Mouse (Mus musculus): ENCODE results near the gene Hist1h3g. TPM values are rescaled to one million over a fixed set of nuclear protein-coding genes. Genes with fewer than 3 reads are reported as not detected.
"Not testable (repeated sequence)": the region's sequence is repeated elsewhere in the genome, so short reads cannot be mapped to it uniquely, and the experiment has no call there.

Gene Hist1h3g
- polyA plus RNA-seq, 1 experiment from 2014 or later = 5.3 TPM

DNA sequence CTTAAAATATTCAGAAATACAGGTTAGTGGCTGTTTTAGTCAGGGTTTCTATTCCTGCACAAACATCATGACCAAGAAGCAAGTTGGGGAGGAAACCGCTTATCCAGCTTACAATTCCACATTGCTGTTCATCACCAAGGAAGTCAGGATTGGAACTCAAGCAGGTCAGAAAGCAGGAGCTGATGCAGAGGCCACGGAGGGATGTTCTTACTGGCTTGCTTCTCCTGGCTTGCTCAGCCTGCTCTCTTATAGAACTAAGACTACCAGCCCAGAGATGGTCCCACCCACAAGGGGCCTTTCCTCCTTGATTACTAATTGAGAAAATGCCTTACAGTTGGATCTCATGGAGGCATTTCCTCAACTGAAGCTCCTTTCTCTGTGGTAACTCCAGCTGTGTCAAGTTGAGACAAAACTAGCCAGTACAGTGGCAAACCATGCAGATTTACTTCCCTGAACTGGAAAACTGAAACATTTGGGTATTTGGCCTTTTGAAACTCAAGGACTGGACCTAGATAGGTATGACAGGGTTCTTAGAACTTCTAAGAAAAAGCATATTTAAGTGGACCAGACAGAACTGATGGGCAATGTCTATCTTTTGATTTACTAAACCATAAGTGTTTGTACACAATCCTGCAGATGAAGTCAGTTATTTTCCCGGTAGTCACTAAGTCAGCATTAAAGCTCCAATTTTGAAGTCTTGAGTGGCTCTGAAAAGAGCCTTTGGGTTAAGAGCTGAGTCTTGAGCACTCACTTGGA is 7.2 kb downstream of the Hist1h3g start:
- peak overlapping the region; percentile 82 for H3K27ac ChIP-seq
- not testable (repeated sequence) for H3K9me3 ChIP-seq; H3K36me3 ChIP-seq; H3K4me1 ChIP-seq (replicated peaks); H3K27me3 ChIP-seq; ATAC-seq
- peak overlapping the region; percentile 65 for H3K9ac ChIP-seq (replicated peaks)
- 2% methylated on average over 3 of the region's 3 CpGs for WGBS
- peak overlapping the region; percentile 49 for H3K4me3 ChIP-seq (replicated peaks)
- peak overlapping the region; percentile 72 for H3K4me2 ChIP-seq (replicated peaks)

DNA sequence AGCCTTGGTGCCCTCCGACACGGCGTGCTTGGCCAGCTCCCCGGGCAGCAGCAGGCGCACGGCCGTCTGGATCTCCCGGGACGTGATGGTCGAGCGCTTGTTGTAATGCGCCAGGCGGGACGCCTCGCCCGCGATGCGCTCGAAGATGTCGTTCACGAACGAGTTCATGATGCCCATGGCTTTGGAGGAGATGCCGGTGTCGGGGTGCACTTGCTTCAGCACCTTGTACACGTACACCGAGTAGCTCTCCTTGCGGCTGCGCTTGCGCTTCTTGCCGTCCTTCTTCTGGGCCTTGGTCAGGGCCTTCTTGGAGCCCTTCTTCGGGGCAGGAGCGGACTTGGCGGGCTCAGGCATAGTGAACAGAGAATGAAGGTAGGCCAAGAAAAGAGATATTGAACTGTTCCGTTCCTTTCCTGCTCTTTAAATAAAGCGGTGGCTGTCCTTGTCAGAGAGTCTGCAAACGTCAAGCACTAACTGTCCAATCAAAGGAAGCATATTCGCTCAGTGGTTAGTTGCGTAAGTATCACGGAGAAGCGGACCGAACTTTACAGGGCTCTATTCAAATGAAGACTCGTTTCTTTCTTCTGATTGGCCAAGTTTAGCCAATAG is 7.9 kb downstream of the Hist1h3g start, which contains the start of gene Hist1h2bh:
Hist1h2bh (minus strand) TSS at position 394 of the 609 bp plus-strand sequence.
- H3K4me1 ChIP-seq (replicated peaks); H3K9me3 ChIP-seq; H3K27me3 ChIP-seq; H3K36me3 ChIP-seq: not testable (repeated sequence)
- ATAC-seq = peak; percentile 91
- WGBS = under 1% methylated on average over 37 of the region's 42 CpGs
- peak within 1 kb of the TSS; percentile 72 for H3K4me2 ChIP-seq (replicated peaks)
- H3K9ac ChIP-seq (replicated peaks) = peak within 1 kb of the TSS; percentile 65
- H3K4me3 ChIP-seq (replicated peaks) = peak within 1 kb of the TSS; percentile 50
- peak within 1 kb of the TSS; percentile 83 for H3K27ac ChIP-seq

DNA sequence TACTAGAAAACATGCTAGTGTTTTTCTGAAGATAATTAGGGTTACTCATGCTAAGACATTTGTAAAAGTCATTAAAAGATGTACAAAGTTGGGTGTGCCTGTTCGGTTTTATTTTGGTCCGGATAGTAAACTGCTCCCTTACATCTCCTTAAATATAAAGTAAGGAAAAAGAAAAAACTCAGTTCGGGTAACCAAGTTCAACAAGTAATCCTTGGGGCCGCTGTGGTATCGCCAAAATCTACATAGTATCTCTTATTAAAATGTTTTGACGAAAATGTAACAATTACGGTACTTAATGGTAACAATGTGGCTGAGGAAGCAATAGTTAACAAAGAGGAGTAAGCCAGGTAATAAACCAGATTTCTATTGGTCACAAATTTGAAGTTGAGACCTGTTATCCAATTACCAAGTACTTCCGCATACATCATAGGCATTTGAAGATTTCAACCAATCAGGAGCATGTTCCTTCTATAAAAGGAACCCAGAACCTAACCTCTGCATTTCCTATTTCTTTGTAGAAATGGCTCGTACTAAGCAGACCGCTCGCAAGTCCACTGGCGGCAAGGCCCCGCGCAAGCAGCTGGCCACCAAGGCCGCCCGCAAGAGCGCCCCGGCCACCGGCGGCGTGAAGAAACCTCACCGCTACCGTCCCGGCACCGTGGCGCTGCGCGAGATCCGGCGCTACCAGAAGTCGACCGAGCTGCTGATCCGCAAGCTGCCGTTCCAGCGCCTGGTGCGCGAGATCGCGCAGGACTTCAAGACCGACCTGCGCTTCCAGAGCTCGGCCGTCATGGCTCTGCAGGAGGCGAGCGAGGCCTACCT is 9.0 kb downstream of the Hist1h3g start, which contains the start of gene Hist1h3f:
Hist1h3f (plus strand) TSS at position 88 of the 822 bp plus-strand sequence.
- H3K4me3 ChIP-seq (replicated peaks) = peak within 1 kb of the TSS; percentile 50
- H3K4me2 ChIP-seq (replicated peaks) = peak within 1 kb of the TSS; percentile 72
- peak within 1 kb of the TSS; percentile 93 for H3K27ac ChIP-seq
- ATAC-seq = peak; percentile 96
- H3K36me3 ChIP-seq = no peaks in the 10 kb centered on the region
- under 1% methylated on average over 30 of the region's 45 CpGs for WGBS
- H3K9me3 ChIP-seq = no peaks in the 10 kb centered on the region
- peak within 1 kb of the TSS; percentile 76 for H3K9ac ChIP-seq (replicated peaks)
- H3K27me3 ChIP-seq = no peaks in the 10 kb centered on the region
- H3K4me1 ChIP-seq (replicated peaks) = peaks cover 8% of the 10 kb centered on the region

DNA sequence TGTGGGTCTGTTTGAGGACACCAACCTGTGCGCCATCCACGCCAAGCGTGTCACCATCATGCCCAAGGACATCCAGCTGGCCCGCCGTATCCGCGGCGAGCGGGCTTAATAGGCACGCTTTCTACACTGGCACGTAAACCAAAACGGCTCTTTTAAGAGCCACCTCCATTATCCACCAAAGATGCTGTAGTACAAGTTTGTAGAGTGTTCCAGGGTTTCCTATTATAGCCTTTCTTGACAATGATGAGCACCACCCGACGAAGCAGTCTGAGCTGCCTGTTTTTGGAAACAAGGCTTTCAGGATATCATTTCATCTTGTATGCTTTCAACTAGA is 9.5 kb downstream of the Hist1h3g start:
- H3K9me3 ChIP-seq; H3K27me3 ChIP-seq; ATAC-seq; H3K36me3 ChIP-seq; H3K4me1 ChIP-seq (replicated peaks): not testable (repeated sequence)
- Histone ChIP-seq H3K27ac (peak overlapping the region; percentile 93), H3K4me3 (replicated peaks) (peak overlapping the region; percentile 50), H3K4me2 (replicated peaks) (peak overlapping the region; percentile 51), H3K9ac (replicated peaks) (peak overlapping the region; percentile 76; the same call in 1 of the 2 replicates)
- WGBS = 0% methylated on average over 14 of the region's 14 CpGs

DNA sequence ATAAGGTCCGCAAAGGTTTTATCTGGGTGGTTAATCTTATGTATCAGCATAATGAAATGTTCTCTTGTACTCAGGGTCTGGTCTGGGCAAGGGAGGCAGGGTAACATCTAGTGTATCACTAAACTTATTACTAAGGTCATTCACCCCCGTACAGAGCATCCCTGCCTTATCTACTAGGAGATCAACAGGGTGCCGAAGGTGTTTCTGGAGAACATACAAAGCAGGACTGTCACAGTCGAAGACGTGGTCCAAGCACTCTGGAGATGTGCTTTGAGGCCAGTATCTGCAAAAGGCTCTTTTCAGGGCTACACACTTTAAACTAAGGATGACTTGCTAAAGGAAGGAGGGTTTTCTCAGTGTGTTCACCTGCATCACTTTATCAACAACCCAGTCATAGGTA is 11.5 kb downstream of the Hist1h3g start:
- WGBS = 82% methylated on average over 5 of the region's 5 CpGs
- H3K9me3 ChIP-seq = no peaks in the 10 kb centered on the region
- H3K27me3 ChIP-seq = no peaks in the 10 kb centered on the region
- no peak overlapping the region for H3K4me3 ChIP-seq (replicated peaks)
- no peaks in the 10 kb centered on the region for H3K36me3 ChIP-seq
- peaks cover 16% of the 10 kb centered on the region for H3K4me1 ChIP-seq (replicated peaks)
- H3K27ac ChIP-seq = no peak overlapping the region
- H3K4me2 ChIP-seq (replicated peaks) = no peak overlapping the region
- no peak for ATAC-seq
- H3K9ac ChIP-seq (replicated peaks) = no peak overlapping the region

DNA sequence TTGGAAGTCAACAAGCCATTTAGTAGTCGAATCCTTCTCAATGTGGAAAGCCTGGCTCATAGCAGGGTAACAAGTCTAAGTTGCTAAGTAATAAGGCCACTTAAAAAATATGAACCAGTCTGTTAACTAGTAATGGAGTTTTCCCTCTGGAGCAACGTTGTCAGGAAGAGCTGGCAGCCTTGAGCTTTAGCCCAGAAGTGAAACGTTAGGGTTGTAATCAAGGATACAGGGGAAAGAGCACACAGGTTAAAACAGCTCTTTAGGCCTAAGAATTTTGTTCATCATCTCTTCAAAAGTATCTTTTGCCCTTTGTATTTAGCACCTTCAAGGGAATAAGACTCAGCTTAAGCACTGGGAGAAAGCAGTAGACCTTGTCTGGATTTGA is 15.5 kb downstream of the Hist1h3g start:
- Histone ChIP-seq H3K9ac (replicated peaks) (peak overlapping the region; percentile 59), H3K4me2 (replicated peaks) (peak overlapping the region; percentile 65), H3K4me1 (replicated peaks) (peaks cover 30% of the 10 kb centered on the region), H3K9me3 (no peaks in the 10 kb centered on the region), H3K36me3 (no peaks in the 10 kb centered on the region), H3K4me3 (replicated peaks) (peak overlapping the region; percentile 47), H3K27me3 (no peaks in the 10 kb centered on the region), H3K27ac (peak overlapping the region; percentile 90)
- WGBS = 5% methylated on average over 3 of the region's 3 CpGs
- ATAC-seq = no peak

DNA sequence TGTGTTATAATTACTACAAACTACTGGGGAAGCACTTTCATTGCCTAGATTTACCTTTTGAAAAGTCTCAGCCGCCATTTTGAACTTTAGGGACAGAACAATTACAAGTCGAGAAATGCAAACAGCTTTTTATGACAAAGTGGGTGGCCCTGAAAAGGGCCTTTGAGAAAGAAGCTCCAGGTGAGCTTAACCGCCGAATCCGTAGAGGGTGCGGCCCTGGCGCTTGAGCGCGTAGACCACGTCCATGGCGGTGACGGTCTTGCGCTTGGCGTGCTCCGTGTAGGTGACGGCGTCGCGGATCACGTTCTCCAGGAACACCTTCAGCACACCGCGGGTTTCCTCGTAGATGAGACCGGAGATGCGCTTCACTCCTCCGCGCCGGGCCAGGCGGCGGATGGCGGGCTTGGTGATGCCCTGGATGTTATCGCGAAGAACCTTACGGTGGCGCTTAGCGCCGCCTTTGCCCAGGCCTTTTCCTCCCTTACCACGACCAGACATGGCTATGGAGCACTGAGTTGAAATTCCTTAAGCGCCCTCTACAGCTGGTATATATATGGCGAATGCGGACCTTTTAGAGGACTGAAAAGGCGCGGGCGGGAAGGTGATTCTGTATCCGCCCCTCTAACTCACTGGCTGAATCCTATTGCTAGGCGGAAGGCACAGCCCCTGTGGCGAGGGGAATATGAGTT is 16.1 kb downstream of the Hist1h3g start, which contains the start of gene Hist1h4f:
Hist1h4f (minus strand) TSS at position 503 of the 689 bp plus-strand sequence.
- H3K4me2 ChIP-seq (replicated peaks) = peak within 1 kb of the TSS; percentile 65
- not testable (repeated sequence) for H3K27me3 ChIP-seq, H3K9me3 ChIP-seq, H3K36me3 ChIP-seq
- peak within 1 kb of the TSS; percentile 59 for H3K9ac ChIP-seq (replicated peaks)
- H3K4me3 ChIP-seq (replicated peaks) = peak within 1 kb of the TSS; percentile 47
- ATAC-seq = peak; percentile 89
- peak within 1 kb of the TSS; percentile 90 for H3K27ac ChIP-seq
- H3K4me1 ChIP-seq (replicated peaks) = peaks cover 31% of the 10 kb centered on the region
- WGBS = under 1% methylated on average over 47 of the region's 47 CpGs

DNA sequence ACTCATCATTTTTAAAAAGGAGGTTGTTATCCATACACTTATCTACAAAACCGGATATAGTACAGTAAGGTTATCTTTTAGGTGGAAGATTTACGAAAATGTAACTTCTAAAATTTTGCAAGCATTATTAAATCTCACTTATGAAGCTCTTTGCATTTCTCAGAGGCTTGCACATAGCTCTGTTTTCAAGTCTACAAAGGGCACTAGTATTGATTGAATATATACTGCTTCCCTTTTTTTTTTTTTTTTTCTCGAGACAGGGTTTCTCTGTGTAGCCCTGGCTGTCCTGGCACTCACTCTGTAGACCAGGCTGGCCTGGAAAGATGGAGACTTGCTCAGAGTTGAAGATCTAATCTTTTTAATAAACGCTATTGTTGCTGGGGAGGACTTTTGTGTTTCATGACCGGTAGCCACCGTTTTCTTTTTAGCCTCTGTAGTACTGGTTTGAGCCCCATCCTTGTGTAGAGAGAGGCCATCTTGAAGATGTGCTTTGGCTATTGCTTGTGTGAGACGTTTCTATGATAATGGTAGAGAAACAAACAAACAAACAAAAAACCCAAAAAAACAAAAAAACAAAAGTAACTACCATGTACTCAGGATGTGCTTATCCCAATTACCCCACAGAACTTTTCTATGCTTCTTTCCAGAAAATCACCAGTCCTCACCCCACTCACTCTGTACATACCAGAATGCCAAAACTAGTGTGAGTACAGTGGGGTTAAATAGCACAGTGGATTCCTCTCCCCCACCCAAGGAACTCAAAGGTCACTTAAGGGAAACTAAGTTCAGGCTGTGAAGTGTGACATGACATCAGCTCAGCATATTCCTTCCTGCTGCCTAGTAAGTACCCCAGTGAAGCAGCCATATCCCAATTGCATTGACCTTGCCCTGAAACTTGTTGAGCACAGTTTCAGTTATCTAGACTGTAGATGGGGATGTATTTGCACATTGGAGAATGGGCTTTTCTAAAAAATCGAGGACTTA is 17.0 kb downstream of the Hist1h3g start:
- peak overlapping the region; percentile 59; the same call in 1 of the 2 replicates for H3K9ac ChIP-seq (replicated peaks)
- H3K4me3 ChIP-seq (replicated peaks) = peak overlapping the region; percentile 47
- WGBS = 53% methylated on average over 8 of the region's 8 CpGs

DNA sequence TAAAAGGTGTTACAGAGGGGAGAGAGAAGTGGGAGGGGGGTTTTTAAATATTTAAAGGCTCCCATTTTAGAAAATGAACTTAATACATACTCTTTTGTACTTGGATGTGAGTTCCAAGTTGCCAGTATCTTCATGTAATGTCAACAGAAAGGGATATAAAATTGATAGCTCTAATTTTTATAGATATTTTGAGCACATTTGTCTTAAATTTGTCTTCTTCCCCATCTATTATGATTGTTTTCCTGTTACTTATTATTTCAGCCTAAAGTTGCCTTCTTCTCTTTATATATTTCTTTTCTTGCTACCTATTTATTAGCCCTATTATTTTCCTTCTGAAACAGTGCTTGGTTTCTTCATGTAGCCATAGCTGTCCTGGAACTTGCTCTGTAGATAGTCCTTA is 17.7 kb downstream of the Hist1h3g start, which contains the start of gene Hist1h1d:
Hist1h1d (plus strand) TSS at position 301 of the 400 bp plus-strand sequence.
- no peak for ATAC-seq
- no peaks in the 10 kb centered on the region for H3K36me3 ChIP-seq
- peak within 1 kb of the TSS; percentile 91 for H3K27ac ChIP-seq
- H3K4me1 ChIP-seq (replicated peaks) = peaks cover 36% of the 10 kb centered on the region
- no peak within 1 kb of the TSS for H3K4me3 ChIP-seq (replicated peaks)
- H3K27me3 ChIP-seq = no peaks in the 10 kb centered on the region
- no peaks in the 10 kb centered on the region for H3K9me3 ChIP-seq
- H3K4me2 ChIP-seq (replicated peaks) = 0 out of 2 replicates have a peak within 1 kb of the TSS, but pooled peaks have one; percentile 65
- no peak within 1 kb of the TSS for H3K9ac ChIP-seq (replicated peaks)

More for the DNA sequence above, 17.0 kb downstream of the Hist1h3g start:
- Histone ChIP-seq H3K4me1 (replicated peaks) (peaks cover 36% of the 10 kb centered on the region), H3K4me2 (replicated peaks) (peak overlapping the region; percentile 65), H3K36me3 (no peaks in the 10 kb centered on the region), H3K9me3 (no peaks in the 10 kb centered on the region), H3K27ac (peak overlapping the region; percentile 90), H3K27me3 (no peaks in the 10 kb centered on the region)
- ATAC-seq = no peak; the same call in 1 of the 2 replicates

DNA sequence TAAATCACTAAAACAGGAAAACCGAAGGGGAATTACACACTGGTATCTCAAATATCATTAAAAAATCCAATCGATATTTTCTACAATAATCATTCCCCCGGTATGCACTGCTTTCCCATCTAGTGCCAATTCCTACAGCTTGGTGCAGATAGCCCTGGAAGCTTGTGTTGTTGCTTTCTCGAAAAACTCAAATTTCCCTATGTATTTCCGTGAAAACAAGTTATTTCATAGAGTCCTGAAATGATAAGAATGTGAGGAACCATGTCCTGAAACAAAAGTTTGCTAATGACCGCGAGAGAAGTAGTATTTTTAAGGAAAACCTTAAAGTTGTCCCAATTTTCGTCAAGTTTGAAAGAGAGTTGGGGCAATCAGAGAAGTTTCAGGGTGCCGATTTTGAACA is 19.2 kb downstream of the Hist1h3g start:
- H3K4me2 ChIP-seq (replicated peaks) = peak overlapping the region; percentile 100
- no peak for ATAC-seq
- peak overlapping the region; percentile 91 for H3K27ac ChIP-seq
- no peaks in the 10 kb centered on the region for H3K27me3 ChIP-seq
- WGBS = 25% methylated on average over 9 of the region's 9 CpGs
- H3K4me3 ChIP-seq (replicated peaks) = peak overlapping the region; percentile 55
- no peaks in the 10 kb centered on the region for H3K36me3 ChIP-seq
- peak overlapping the region; percentile 78 for H3K9ac ChIP-seq (replicated peaks)
- no peaks in the 10 kb centered on the region for H3K9me3 ChIP-seq
- H3K4me1 ChIP-seq (replicated peaks) = peaks cover 36% of the 10 kb centered on the region

Measured in midbrain, embryonic 13.5 days (tissue).